Mouse (Mus musculus) retina, adult 2 months (tissue): ENCODE data around the gene 4930452B06Rik.

Experiments used
- DNase-seq: peaks from one replicate; pipeline ENCODE4 v3.0.0-alpha.2; 2012; ENCODE audit warnings: low read depth, low spot score

The 4930452B06Rik gene

DNA sequence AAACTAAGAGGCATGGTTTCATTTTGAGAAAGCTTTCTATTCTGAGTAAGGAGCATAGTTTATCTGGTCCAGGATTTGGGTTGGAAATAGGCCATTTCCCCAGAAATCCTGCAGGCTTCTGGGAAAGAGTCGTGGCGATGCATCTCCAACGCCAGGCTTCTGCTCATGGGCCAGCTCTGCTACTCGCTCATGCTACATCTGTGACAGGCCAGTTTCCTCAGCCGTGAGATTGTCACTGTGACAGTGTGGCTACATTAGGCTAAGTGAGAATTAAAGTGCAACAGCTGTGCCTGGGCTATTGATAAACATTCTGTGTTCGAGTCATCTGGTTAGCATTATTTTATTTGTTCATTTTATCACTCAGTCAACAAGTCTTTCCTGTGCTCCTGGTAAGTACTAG is 140.8 kb downstream of the 4930452B06Rik start:
- DNase-seq, result no peak

DNA sequence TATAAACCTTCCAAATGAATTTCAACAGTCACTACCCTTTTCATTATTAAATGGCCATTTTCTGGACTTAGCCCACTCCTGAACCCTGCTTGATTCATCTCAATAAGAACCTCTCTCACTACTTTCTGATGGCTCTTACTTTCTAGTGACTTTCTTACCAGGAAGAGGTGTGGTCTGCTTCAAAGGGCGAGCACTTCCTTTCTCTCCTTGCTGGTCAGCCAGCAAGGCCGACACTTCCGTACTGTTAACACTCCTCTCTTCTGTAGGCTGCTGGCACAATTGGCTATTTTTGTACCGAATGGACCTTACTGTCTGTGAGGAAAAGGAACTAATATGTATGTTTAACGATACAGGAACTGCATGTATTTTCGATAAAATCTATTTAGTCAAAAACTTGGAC is 148.4 kb downstream of the 4930452B06Rik start:
- DNase-seq, result no peak

DNA sequence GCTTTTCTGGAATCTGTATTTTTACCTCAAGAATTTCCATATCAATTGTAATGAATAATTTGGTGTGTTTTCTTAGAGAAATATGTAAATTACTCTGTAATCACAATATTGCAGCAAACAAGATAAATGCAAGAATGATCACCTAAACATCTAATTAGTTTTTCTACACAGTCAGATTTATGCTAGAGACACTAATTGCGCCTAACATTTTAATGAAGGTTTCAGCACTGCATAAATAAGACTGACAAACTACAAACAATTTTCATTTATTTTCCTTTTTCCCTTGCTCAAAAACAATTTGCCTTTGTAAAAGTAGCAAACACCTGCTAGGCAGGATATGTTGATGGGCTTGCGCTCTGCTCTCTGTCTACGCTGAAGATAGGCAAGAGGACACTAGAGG is 152.0 kb downstream of the 4930452B06Rik start:
- DNase-seq, result no peak

DNA sequence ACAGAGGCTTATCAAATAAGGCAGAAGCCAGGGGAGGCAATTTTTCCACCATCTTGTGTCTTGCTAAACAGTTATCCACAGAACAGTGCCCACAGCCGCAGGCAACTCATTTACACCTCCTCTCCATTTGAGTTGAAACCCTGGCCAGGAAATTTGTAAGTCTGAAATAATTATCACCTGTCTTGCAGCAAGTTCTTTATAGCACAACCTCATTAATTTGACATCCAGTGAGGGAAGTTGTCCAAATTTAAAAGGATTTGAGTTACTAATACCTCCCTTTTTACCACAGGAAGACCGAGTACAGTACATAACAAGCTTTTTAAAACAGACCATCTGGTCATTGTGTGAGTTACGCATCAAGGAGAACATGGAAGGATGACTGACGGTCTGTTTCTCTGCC is 154.8 kb downstream of the 4930452B06Rik start:
- DNase-seq, result no peak

DNA sequence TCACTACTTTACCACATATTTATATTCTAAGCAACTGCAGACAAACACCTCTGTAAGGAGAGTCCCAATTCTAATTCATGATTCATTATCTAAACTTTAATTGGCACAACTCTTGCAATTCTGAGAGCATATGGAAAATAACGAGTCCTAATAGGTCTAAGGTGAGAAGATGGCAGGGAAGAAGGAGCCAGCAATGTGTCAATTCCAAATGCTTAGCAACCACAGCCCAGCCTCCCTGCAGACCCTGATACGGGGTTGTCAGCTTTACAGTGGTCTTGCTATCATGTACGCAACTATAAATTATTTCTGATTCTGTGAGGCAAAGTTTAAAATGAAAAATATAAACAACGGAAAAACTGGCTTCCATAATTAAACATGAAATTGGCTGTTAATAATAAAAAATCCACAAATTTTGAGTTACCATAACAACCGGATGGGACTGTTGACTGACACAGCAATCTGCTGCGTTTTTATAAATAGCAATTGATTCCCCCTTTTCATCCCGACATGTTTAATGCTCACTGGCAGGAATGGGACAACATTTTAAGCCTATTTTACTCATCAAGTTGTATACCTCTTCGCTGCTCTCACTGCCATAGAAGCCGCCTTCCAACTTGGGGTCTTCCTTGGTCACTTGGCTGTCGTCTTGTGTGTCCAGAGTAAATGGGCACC is 155.6 kb downstream of the 4930452B06Rik start:
- DNase-seq, result no peak

DNA sequence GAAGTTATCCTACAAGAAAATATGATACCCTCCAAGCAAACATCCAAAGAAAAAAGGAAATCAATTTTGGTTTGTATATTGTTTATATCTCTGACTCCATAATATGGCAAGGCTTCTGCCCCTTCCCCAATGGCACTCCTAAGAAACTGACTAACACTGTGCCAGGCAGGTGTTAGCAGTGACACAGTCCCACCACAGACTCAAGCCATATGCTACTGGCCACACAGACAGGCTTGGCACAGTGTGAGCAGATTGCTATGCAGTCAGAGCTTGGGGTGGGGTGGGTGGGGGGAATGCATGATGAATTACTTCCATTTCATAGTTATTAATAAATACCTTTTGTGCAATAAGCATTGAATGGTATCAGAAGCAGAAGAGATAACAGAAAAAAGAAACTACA is 157.4 kb downstream of the 4930452B06Rik start:
- no peak for DNase-seq

DNA sequence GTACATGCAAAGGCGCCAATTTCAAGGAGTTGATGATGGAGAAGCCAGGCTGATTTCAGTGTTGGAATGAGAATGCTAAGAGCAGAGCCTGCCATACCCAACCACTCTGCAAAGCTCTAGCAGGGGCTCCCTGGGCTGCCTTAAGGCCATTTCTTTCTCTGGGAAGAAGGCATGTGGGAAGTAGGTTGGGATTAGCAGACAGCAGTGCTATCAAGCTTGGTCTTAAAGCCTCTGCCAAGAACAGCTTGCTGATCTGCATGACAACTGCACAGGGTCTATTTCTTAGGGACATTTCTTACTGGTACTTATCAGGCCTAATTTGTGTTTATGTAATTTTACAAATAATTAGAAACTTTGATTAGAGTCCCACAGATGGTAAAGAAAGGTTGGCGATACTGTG is 161.8 kb downstream of the 4930452B06Rik start:
- DNase-seq, result no peak

DNA sequence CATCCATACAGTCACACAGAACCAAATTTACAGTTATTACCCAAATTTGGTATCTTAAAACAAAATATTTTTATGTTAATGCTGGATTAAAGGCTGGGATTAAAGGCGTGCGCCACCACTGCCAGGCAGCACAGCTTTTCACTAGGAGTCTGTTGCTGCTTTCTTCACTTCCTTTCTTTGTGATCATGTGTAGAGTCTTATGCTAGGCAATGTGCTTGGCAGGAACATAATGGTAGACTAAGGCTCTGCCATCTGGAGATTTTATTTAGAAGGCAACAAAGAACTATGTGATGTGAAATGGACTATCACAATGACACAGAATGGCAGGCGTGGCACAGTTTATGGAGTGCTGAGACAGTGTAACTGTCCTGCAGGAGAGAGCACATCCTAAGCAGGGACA is 162.7 kb downstream of the 4930452B06Rik start:
- DNase-seq, result no peak

DNA sequence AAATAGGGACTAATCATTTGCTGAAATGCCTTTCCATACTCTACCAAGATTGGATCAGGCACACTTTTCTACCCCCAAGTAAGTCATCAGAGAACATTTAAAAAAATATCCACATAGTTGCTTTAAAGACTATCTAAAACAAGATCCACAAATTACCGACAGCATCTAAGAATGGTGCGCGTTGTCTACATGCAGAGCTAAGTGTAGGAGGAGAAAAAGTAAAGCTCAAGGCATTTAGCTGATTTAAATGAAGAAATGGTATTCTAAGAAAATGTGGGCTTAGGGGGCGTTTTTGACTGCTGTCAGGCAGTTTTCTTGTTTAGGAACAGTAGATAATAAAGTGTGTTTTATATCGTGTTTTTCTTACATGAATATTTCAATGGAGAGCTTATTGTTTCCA is 163.5 kb downstream of the 4930452B06Rik start:
- DNase-seq, result no peak

DNA sequence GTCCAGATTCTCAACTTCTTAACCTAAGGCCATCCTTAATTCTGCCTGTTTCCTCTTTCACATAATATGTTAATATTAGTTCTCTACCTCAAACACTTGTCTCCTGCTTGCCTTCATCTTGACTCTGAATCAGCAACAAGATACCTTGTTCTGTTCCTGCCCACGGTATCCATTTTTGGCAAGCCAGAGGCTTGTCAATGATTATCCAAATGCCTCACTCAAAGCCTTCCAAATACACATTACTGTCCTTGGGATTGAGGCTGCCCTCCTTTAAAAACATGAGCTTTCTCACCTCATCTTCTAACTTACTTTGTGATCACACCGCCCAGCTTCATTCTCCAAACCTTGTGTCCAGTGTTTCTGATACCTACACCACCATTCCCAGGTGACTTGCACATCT is 170.3 kb downstream of the 4930452B06Rik start:
- no peak for DNase-seq

DNA sequence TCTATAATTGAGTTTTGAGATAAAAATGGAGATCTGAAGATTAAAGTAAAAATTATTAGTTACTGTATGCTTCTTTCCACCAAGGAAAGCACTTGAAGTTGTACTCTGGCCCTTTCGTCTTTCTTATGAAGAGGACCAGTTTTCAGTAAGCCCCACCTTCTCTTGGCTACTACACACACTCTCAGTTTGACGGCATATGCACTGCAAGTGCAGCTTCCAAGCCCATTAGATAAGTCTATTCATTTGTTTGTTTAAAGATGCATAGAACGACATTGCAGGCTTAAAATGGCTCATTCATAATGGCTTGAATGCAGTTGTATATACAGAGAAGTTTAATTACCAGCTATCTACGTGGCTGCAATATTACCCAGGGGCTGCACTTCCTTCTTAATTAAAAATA is 171.1 kb downstream of the 4930452B06Rik start:
- no peak for DNase-seq

DNA sequence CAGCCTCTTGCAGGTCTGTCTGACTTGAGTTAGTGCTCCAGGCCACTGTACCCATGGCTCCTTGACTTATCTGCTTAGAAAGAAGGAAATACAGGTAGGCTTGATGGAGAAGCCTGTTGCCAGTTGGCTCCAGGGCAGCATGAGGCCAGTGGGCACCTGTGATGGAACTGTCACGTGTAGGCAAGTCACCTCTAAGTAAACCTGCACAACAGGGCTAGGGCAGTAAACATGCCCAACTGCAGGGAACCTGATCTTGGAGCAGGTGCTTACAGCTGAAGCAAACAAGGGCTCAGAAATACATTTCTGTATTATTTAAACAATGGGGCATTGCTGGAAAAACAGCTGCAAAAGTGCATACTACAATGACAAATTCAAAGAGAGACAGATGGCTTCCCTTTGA is 171.8 kb downstream of the 4930452B06Rik start:
- DNase-seq, result no peak

DNA sequence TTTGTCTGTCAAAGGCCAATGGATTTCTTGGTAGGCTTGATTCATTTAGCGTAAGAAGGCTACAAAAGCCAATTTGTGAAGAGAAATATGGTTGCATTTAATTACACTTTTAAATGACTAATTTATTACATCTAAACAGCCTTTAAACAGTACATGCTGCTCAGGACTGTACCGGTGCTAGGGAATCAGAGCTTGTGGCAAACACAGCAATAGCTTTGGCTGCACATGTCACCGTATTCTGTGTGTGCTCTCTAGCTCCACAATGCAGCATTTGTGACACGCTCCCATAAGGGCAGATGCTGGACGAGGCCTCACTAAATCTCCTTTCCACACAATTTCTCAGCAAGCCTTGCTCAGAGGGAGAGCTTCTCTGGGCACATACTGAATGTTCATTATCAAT is 187.9 kb downstream of the 4930452B06Rik start:
- no peak for DNase-seq

DNA sequence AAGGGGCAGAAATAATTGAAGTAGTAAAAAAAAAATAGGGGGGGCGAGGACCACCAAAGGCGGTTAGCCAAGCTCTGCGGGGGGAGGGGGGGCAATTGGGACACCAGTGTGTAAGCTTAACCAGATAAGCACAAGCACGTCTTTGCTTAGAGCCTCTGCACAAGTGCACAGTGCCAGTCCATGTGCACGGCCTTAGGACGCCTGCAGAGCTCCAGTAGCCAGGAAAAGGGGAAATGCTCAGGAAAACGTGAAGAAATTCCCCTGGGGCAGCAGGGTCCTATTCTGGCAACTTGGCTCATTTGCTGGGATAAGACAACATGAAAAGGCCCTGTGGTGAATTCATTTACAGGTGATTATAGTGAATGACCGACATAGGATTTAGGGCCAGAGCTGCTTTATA is 188.7 kb downstream of the 4930452B06Rik start:
- DNase-seq, result no peak

DNA sequence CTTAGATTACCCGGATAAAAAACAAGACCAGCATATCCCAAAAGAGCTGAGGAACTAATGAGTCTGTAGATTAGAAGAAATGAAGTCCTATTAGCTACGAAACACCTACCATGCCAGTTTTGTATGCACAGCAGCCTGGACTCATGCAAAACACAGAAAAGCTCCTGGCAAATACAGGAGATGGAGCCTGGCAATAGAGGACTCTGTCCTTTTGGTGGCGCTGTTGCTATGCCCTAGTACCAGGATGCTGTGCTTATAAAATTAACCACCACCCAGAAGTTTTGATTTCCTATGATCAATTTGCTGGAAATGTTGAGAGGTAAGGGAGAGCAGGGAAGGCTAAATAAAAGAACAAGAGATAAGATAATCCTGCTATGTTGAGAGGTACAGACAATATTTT is 189.4 kb downstream of the 4930452B06Rik start:
- DNase-seq, result no peak

DNA sequence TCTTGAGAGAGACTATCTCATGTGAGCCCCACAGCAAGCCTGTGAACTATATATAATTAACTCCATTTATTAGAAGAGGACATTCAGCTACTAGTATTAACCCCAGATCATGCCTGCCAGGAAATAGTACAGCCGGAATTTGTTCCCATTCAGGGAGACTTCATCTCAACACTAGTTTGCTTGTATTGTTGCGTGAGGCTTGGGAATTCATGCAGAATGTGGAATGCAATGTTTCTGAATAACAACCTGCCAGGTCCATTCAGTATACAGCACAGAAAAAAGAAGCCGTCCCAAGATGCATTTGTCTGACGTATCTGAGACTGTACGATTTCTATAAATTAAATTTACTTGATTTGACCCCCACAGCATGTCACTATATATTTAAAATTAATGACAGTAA is 190.2 kb downstream of the 4930452B06Rik start:
- DNase-seq, result no peak

DNA sequence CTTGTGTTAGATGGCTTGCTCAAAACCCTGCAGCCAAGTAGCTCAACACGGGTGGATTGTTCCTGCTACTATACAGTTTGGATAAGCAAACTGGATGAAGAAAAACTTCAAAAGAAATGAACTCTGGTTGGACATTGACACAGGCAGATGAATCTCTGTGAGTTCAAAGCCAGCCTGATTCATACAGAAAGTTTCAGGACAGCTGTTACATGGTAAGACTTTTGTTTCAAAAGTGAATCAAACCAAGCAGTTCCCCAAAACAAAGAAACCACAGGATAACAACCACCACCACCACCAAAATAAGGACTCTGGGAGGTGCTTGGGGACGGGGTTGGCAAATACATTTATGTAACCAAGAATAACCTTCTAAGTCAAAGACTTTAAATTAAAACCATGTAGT is 193.2 kb downstream of the 4930452B06Rik start:
- DNase-seq, result no peak

DNA sequence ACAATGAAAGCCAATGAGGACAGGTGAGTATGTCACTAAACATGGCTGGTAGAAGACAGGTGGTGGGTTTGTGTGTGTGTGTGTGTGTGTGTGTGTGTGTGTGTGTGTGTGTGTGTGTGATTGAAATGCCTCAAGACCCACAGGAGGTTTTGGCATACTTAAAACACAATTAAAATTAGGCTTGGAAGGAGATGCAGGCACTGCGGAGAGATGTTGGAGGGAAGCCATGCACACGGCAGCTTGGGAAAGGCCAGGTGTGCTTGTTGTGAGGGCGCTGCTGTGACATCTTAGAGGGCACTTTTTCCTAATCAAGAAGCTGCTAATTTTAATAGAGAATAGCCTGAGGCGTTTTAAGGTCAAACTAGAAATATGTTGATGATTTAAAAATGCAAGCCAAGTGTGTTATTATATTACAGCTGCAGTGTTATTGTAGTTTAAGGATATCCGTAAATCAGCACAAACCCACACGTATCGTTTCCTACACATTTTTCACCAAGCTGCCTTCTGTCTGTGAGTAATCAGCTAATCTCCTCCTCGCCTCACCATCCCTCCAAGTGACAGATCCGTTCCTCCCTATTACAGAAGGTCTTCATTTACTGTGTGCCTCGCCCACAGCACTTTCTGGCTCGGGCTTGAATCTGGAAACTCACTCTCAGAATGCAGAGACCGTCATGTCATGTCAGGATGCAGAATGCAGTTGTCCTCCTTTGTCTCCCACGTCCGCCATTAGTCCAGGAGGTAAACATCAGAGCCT is 201.5 kb downstream of the 4930452B06Rik start:
- no peak for DNase-seq

DNA sequence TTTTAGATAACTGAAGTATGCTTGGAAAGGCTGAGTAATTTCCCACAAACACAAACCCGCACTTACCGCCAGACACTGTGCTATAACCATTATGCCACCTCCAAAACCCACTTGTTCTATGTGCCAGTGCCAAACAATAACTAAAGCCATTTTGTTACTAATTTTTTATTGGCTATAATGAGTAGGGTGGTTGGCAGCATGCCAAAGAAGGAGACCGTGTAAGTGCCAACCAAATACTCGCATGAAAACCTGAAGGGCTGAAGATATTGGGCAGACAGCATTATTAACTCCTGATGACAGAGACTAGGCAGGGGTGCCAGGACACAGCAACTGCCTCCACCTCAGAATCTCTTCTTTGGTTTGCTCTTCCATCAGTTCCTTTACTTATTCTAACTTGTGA is 203.1 kb downstream of the 4930452B06Rik start:
- no peak for DNase-seq

DNA sequence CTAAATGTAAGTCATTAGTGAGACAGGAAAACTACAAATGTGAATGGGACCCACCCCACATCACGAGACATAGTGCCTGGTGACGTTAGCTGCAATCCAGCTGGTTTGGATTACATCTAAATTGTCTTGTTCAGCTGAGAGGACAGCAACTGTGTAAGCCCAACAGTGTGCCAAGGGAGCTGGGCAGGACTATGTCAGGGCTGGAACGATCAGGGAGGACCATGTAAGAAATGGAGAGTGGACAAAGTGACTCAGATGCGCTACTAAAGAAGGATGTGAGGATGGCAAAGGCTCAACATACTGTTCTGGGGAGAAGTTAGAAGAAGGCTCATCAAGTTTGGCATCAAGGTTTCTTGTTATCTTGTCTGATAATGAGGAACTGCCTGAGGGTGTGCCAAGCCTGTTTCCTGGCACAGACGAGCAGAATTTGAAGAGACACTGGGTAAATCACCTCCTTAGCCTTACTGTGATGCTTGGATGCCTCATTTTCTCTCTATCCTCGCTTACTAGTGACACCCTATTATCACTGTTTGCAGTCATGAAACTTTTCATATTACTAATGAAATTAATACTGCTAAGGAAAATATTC is 203.6 kb downstream of the 4930452B06Rik start:
- DNase-seq, result no peak

DNA sequence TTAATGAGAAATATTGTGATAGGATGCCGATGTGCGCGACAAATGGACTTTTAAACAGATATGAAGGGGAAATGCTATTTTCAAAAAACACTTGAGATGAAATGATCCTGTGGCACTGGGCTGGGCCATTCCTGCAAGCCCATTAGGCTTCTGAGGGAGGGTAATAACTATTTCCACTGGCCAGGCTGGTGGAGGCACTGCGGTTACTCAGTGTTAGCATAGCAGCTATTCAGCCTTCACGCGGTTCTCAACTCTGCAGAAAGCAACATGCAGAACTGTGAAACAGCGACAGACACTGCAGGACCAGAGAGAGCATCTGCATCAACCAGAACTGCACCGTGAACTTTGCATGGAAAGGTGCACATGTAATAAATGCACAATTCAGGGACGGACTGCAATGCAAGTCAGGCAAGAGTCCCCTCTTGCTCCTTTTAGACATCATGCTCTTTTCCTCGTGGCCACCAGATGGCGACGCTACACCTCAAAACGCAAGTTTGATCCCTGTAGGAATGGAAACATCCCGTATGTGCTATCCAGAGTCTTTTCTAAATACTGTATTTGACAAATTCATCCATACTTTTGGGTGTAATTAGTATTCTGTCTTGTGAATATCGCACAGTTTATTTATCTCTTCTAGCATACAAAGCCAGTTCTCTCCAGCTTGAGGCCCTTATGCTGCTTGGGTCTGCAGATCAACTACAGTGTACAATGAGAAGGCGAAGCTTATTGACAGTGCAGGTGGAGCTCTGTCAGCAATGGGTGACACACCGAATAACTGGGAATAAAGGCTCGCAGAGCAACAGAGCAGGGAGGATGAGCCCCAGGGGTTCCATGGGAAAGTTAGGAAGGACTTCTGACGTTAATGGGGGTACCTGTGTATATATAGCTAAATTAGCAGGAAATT is 205.6 kb downstream of the 4930452B06Rik start:
- DNase-seq, result peak; percentile 18

DNA sequence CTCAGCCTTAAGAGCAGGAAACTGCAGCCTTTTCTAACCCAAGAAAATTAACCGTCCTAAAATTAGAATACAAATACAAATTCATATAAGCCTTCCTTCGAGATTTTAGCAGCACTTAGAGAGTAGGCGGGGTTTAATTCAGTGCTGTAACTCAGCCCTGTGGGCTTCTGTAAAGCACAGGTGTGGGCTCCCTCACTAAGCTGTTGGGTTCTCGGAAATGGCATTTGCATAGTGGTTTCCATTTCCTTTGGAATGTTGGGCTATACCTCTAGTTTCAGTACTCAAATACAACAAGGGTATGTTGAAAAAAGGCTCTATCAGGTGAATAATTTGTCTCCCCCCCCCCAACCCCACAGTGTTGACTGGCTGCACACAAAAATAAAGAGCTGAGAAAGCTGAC is 206.3 kb downstream of the 4930452B06Rik start:
- DNase-seq, result no peak
